Mouse (Mus musculus) spleen, postnatal 10 days (tissue): ENCODE measurements around the gene Mall.
A peak's percentile ranks its signal among the peaks of the same experiment; 100 is the strongest.

Experiments used
- DNase-seq, 2 experiments: peaks; one replicate each; pipeline ENCODE4 v3.0.0; 2021 to 2022; ENCODE audit warnings: low spot score in 2 of 2

Gene Mall

GRCm38 (mm10) chr2:127730301-127730997 is 717 bp upstream of the Mall start:
- no peak for DNase-seq

- no peak for DNase-seq
These were observed 876 bp downstream of the Mall start for GRCm38 (mm10) chr2:127728661-127729450.

GRCm38 (mm10) chr2:127728146-127728545 is 1.6 kb downstream of the Mall start:
- DNase-seq: no peak

- peak in 1 of 2 experiments; percentile 24 for DNase-seq
These were observed 6.5 kb downstream of the Mall start for GRCm38 (mm10) chr2:127723193-127723592.

- peak in 1 of 2 experiments; percentile 41 for DNase-seq
These were observed 7.4 kb downstream of the Mall start for GRCm38 (mm10) chr2:127722176-127722892.

- peak in 1 of 2 experiments; percentile 44 for DNase-seq
These were observed 10.8 kb downstream of the Mall start for GRCm38 (mm10) chr2:127718839-127719468.

GRCm38 (mm10) chr2:127714726-127715125 is 15.0 kb downstream of the Mall start:
- no peak for DNase-seq

GRCm38 (mm10) chr2:127708792-127709191 is 20.9 kb downstream of the Mall start:
- no peak for DNase-seq

GRCm38 (mm10) chr2:127708060-127708459 is 21.7 kb downstream of the Mall start:
- DNase-seq: no peak

GRCm38 (mm10) chr2:127705267-127705666 is 24.5 kb downstream of the Mall start:
- no peak for DNase-seq

- DNase-seq: no peak
These were observed 40.5 kb downstream of the Mall start for GRCm38 (mm10) chr2:127689239-127689638.

GRCm38 (mm10) chr2:127683687-127684331 is 45.9 kb downstream of the Mall start:
- DNase-seq: peak in 1 of 2 experiments; percentile 64

- DNase-seq: no peak
These were observed 61.8 kb downstream of the Mall start for GRCm38 (mm10) chr2:127667843-127668506.

GRCm38 (mm10) chr2:127667015-127667414 is 62.7 kb downstream of the Mall start:
- DNase-seq: no peak

GRCm38 (mm10) chr2:127662708-127663107 is 67.0 kb downstream of the Mall start:
- DNase-seq: no peak

- DNase-seq: peak in 1 of 2 experiments; percentile 20
These were observed 73.5 kb downstream of the Mall start, which contains the start of gene Mal for GRCm38 (mm10) chr2:127656086-127656720. TSS of gene Mal (minus strand) at chr2:127656695.

- DNase-seq: no peak
These were observed 74.3 kb downstream of the Mall start for GRCm38 (mm10) chr2:127655419-127655818.

GRCm38 (mm10) chr2:127654786-127655185 is 74.9 kb downstream of the Mall start:
- no peak for DNase-seq
